Mouse (Mus musculus): Measurements from ENCODE around the gene Pfpl. TPM values are rescaled to one million over a fixed set of nuclear protein-coding genes. Genes with fewer than 3 reads are reported as not detected.

Gene Pfpl
- polyA plus RNA-seq, 1 experiment = not detected

GRCm38 (mm10) chr19:12427101-12427500 is 604 bp upstream of the Pfpl start:
- no peaks in the 10 kb centered on the region; the same call in 1 of the 2 replicates for H3K4me1 ChIP-seq (ENCODE audit: control insufficient read depth, insufficient read depth, insufficient read length)
- no peak overlapping the region for H3K4me3 ChIP-seq (ENCODE audit: extremely low read depth, insufficient read depth, insufficient read length)
- H3K27ac ChIP-seq (ENCODE audit: insufficient read depth, low read length) = no peak overlapping the region
- DNase-seq (ENCODE audit: low read depth in 1 of 2, low spot score in 2 of 2) = peak in 1 of 2 experiments; percentile 37
- H3K36me3 ChIP-seq (ENCODE audit: control insufficient read depth, insufficient read depth, low read length) = no peaks in the 10 kb centered on the region
- no peak for TF ChIP-seq CTCF (IDR thresholded peaks at IDR 0.05; ENCODE audit: extremely low read depth, insufficient read depth, insufficient read length, insufficient replicate concordance)
- TF ChIP-seq POLR2A (IDR thresholded peaks at IDR 0.05; ENCODE audit: low read depth, low read length) = no peak
- H3K27me3 ChIP-seq (ENCODE audit: control insufficient read depth, insufficient read depth, low read length) = peaks cover 2% of the 10 kb centered on the region; the same call in 1 of the 2 replicates
- 32% methylated on average over 5 of the region's 5 CpGs for WGBS

- TF ChIP-seq CTCF (IDR thresholded peaks at IDR 0.05; ENCODE audit: extremely low read depth, insufficient read depth, insufficient read length, insufficient replicate concordance) (peak; percentile 27; the same call in 1 of the 2 replicates), POLR2A (IDR thresholded peaks at IDR 0.05; ENCODE audit: low read depth, low read length) (no peak)
- Histone ChIP-seq H3K27ac (ENCODE audit: insufficient read depth, low read length) (no peak overlapping the region), H3K4me3 (ENCODE audit: extremely low read depth, insufficient read depth, insufficient read length) (no peak overlapping the region), H3K4me1 (ENCODE audit: control insufficient read depth, insufficient read depth, insufficient read length) (peaks cover 17% of the 10 kb centered on the region; the same call in 1 of the 2 replicates), H3K36me3 (ENCODE audit: control insufficient read depth, insufficient read depth, low read length) (no peaks in the 10 kb centered on the region), H3K27me3 (ENCODE audit: control insufficient read depth, insufficient read depth, low read length) (peaks cover 2% of the 10 kb centered on the region; the same call in 1 of the 2 replicates)
- 5% methylated on average over 2 of the region's 2 CpGs for whole genome bisulfite sequencing
- peak in 1 of 2 experiments; percentile 46 for DNase-seq (ENCODE audit: low read depth in 1 of 2, low spot score in 2 of 2)
Measured at GRCm38 (mm10) chr19:12433033-12433432, 5.3 kb downstream of the Pfpl start.

GRCm38 (mm10) chr19:12435011-12435416 is 7.3 kb downstream of the Pfpl start:
- Histone ChIP-seq H3K27ac (ENCODE audit: insufficient read depth, low read length) (peak overlapping the region; percentile 42), H3K27me3 (ENCODE audit: control insufficient read depth, insufficient read depth, low read length) (no peaks in the 10 kb centered on the region), H3K4me3 (ENCODE audit: extremely low read depth, insufficient read depth, insufficient read length) (no peak overlapping the region), H3K36me3 (ENCODE audit: control insufficient read depth, insufficient read depth, low read length) (no peaks in the 10 kb centered on the region), H3K4me1 (ENCODE audit: control insufficient read depth, insufficient read depth, insufficient read length) (peaks cover 17% of the 10 kb centered on the region; the same call in 1 of the 2 replicates)
- TF ChIP-seq POLR2A (IDR thresholded peaks at IDR 0.05; ENCODE audit: low read depth, low read length) (no peak), CTCF (IDR thresholded peaks at IDR 0.05; ENCODE audit: extremely low read depth, insufficient read depth, insufficient read length, insufficient replicate concordance) (no peak)
- DNase-seq (ENCODE audit: low read depth in 1 of 2, low spot score in 2 of 2) = peak; percentile 18 to 42
- WGBS = 13% methylated on average over 4 of the region's 4 CpGs

- 54% methylated on average over 4 of the region's 4 CpGs for WGBS
- no peak for DNase-seq (ENCODE audit: low read depth in 1 of 2, low spot score in 2 of 2)
Measured at GRCm38 (mm10) chr19:12435750-12436524, 8.2 kb downstream of the Pfpl start.

GRCm38 (mm10) chr19:12439581-12439980 is 11.9 kb downstream of the Pfpl start:
- TF ChIP-seq CTCF (IDR thresholded peaks at IDR 0.05; ENCODE audit: extremely low read depth, insufficient read depth, insufficient read length, insufficient replicate concordance) (no peak), POLR2A (IDR thresholded peaks at IDR 0.05; ENCODE audit: low read depth, low read length) (no peak)
- Histone ChIP-seq H3K4me3 (ENCODE audit: extremely low read depth, insufficient read depth, insufficient read length) (no peak overlapping the region), H3K4me1 (ENCODE audit: control insufficient read depth, insufficient read depth, insufficient read length) (peaks cover 19% of the 10 kb centered on the region; the same call in 1 of the 2 replicates), H3K27ac (ENCODE audit: insufficient read depth, low read length) (no peak overlapping the region; the same call in 1 of the 2 replicates), H3K36me3 (ENCODE audit: control insufficient read depth, insufficient read depth, low read length) (no peaks in the 10 kb centered on the region), H3K27me3 (ENCODE audit: control insufficient read depth, insufficient read depth, low read length) (no peaks in the 10 kb centered on the region)
- DNase-seq (ENCODE audit: low read depth in 1 of 2, low spot score in 2 of 2) = no peak
- WGBS = 54% methylated on average over 1 of the region's 1 CpGs

More at GRCm38 (mm10) chr19:12435750-12436524, 8.2 kb downstream of the Pfpl start:
- Histone ChIP-seq H3K36me3 (ENCODE audit: control insufficient read depth, insufficient read depth, low read length) (no peaks in the 10 kb centered on the region), H3K4me3 (ENCODE audit: extremely low read depth, insufficient read depth, insufficient read length) (no peak overlapping the region), H3K27ac (ENCODE audit: insufficient read depth, low read length) (peak overlapping the region; percentile 42), H3K4me1 (ENCODE audit: control insufficient read depth, insufficient read depth, insufficient read length) (peaks cover 22% of the 10 kb centered on the region; the same call in 1 of the 2 replicates), H3K27me3 (ENCODE audit: control insufficient read depth, insufficient read depth, low read length) (no peaks in the 10 kb centered on the region)
- TF ChIP-seq POLR2A (IDR thresholded peaks at IDR 0.05; ENCODE audit: low read depth, low read length) = no peak
- TF ChIP-seq CTCF (IDR thresholded peaks at IDR 0.05; ENCODE audit: extremely low read depth, insufficient read depth, insufficient read length, insufficient replicate concordance) = no peak

GRCm38 (mm10) chr19:12440103-12440725 is 12.5 kb downstream of the Pfpl start:
- Histone ChIP-seq H3K27me3 (ENCODE audit: control insufficient read depth, insufficient read depth, low read length) (no peaks in the 10 kb centered on the region), H3K4me1 (ENCODE audit: control insufficient read depth, insufficient read depth, insufficient read length) (peaks cover 14% of the 10 kb centered on the region; the same call in 1 of the 2 replicates), H3K27ac (ENCODE audit: insufficient read depth, low read length) (peak overlapping the region; percentile 58), H3K36me3 (ENCODE audit: control insufficient read depth, insufficient read depth, low read length) (no peaks in the 10 kb centered on the region), H3K4me3 (ENCODE audit: extremely low read depth, insufficient read depth, insufficient read length) (no peak overlapping the region)
- WGBS = 37% methylated on average over 5 of the region's 5 CpGs
- DNase-seq (ENCODE audit: low read depth in 1 of 2, low spot score in 2 of 2) = no peak
- no peak for TF ChIP-seq CTCF (IDR thresholded peaks at IDR 0.05; ENCODE audit: extremely low read depth, insufficient read depth, insufficient read length, insufficient replicate concordance)
- TF ChIP-seq POLR2A (IDR thresholded peaks at IDR 0.05; ENCODE audit: low read depth, low read length) = no peak

All from spleen, adult 2 months (tissue).